Mouse (Mus musculus): ENCODE results near the gene Igsf3. TPM values are rescaled to one million over a fixed set of nuclear protein-coding genes. Genes with fewer than 3 reads are reported as not detected.
A peak's percentile ranks its signal among the peaks of the same experiment; 100 is the strongest.

Igsf3 gene
- polyA plus RNA-seq, 1 experiment, result 0.63 TPM

DNA sequence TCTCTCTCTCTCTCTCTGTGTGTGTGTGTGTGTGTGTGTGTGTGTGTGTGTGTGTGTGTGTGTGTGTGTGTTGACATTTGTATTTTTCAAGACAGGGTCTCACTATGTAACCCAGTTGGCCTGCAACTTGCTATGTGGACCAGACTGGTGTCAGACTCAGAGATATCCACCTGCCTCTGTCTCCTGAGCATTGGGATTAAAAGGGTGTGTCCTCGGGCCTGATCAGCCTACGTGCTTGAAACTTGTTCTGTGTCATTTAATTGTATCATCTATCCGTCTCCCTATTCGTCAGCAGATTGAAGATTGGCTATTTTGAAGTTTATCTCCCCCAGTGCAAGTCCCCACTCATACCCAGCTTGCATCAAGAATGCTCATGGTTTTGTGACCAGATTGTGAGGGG is 14.5 kb upstream of the Igsf3 start:
- no peak overlapping the region for H3K27ac ChIP-seq (replicated peaks; ENCODE audit: low read depth, low read length)
- no peak overlapping the region for H3K4me3 ChIP-seq (ENCODE audit: insufficient read depth, low read depth, low read length)
- no peaks in the 10 kb centered on the region for H3K4me1 ChIP-seq (ENCODE audit: control insufficient read depth, insufficient read depth, insufficient read length, low read length)

DNA sequence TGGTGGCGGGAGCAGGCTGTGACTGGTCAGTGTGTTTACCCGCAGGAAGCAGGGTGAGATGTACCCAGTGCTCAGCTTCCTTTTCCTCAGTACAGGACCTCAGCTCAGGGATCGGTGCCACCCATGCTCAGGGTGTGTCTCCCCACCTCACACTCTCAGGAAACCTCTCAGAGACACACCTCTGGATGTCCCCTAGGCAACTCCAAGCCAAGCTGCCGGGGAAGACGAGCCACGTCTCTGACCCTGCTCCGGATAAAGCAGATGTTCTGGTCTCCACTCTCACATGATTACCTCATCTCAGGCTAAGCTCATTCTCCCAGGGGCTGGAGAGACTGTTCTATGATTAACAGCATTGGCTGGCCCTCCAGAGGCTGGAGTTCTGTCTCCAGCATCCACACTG is 13.3 kb upstream of the Igsf3 start:
- Histone ChIP-seq H3K4me1 (ENCODE audit: control insufficient read depth, insufficient read depth, insufficient read length, low read length) (no peaks in the 10 kb centered on the region), H3K27ac (replicated peaks; ENCODE audit: low read depth, low read length) (no peak overlapping the region)

DNA sequence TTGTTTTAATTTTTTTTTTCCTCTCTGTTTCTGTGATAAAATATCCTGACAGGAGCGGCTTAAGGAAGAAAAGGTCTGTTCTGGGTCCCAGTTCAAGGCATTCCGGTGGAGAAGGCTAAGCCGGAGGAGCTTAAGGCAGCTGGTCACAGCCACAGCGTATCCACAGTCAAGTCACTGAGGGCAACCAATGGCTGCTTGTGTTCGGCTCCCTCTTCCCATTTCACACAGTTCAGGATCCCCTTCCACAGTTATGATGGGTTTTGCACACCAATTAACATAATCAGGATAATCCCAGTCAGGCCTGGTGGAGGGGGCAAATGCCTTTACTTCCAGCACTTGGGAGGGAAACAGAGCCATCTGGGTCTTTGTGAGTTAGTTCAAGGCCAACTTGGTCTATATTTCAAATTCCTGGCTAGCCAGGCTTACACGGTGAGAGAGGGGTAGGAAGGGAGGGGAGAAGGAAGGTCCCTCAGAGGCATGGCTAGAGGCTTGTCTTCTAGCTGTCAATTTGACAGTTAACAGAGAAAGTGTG is 11.7 kb upstream of the Igsf3 start:
- Histone ChIP-seq H3K4me1 (ENCODE audit: control insufficient read depth, insufficient read depth, insufficient read length, low read length) (no peaks in the 10 kb centered on the region), H3K4me3 (ENCODE audit: insufficient read depth, low read depth, low read length) (no peak overlapping the region), H3K27ac (replicated peaks; ENCODE audit: low read depth, low read length) (no peak overlapping the region)

More for the DNA sequence above, 13.3 kb upstream of the Igsf3 start:
- no peak overlapping the region for H3K4me3 ChIP-seq (ENCODE audit: insufficient read depth, low read depth, low read length)

DNA sequence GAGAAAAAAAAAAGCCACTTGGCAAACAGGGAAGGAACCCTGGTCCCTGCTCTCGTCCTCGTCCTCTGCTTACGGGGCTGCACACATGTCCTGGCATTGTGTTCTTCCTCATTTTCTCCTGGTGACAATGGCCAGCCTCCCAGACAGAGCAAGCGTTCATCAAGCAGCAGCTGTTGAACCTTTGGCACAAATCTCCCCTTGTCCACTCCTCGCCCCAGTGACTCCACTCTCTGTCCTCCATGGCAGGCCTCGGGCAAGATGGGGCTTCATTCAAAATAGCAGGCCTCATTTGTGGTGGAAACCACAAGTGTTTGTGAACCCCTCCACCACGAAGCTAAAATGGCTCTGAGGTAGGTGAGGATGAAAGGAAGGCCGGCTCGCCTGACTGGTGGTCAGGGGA is 11.0 kb upstream of the Igsf3 start:
- no peak overlapping the region for H3K27ac ChIP-seq (replicated peaks; ENCODE audit: low read depth, low read length)
- no peak overlapping the region for H3K4me3 ChIP-seq (ENCODE audit: insufficient read depth, low read depth, low read length)
- H3K4me1 ChIP-seq (ENCODE audit: control insufficient read depth, insufficient read depth, insufficient read length, low read length), result no peaks in the 10 kb centered on the region

DNA sequence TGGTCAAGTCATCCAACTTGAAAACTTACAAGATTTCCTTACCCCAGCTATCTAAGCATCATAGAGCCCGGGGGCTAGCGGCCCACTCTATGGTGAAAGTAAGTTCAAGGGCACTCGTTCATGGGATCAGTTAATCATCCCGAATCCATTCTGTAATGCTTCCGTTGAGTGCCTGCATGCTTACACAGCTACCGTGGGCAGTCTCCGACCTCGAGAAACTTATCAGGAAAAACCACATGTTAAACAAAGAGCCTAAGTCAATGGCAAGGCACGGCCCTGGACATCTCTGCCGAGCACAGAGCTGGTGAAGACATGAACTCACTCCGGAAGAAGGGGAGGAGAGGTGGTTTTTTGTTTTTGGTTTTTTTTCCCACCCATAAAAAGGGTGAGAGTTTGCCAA is 9.5 kb upstream of the Igsf3 start:
- Histone ChIP-seq H3K4me1 (ENCODE audit: control insufficient read depth, insufficient read depth, insufficient read length, low read length) (no peaks in the 10 kb centered on the region), H3K27ac (replicated peaks; ENCODE audit: low read depth, low read length) (no peak overlapping the region), H3K4me3 (ENCODE audit: insufficient read depth, low read depth, low read length) (no peak overlapping the region)

DNA sequence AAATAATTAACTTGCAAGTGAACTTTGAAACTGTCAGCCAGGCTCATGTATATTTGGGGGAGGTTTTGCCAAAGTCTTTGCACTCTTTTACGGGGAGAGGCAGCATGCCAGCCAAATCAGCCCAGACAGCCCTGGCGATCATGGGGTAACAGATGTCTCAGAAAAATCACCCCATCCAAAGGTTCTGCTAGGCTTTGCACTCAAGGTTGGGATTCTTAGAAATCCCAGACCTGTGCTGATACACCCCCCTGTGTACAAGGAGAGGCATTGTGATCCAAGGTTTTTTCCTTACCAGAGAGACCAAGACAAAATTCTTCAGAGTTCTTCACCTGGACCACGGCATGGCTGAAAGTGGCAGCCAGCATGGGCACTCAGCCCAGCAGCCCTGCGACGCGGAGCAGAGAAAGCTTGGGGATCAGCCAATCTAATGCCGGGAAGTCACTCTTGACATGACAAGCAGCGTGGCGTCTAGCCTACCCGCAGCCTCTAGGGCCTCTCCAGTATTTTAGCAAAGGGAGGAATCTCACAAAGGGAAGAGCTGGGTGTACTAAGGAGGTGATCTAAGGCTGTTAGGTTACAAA is 7.5 kb upstream of the Igsf3 start:
- H3K4me1 ChIP-seq (ENCODE audit: control insufficient read depth, insufficient read depth, insufficient read length, low read length), result no peaks in the 10 kb centered on the region
- no peak overlapping the region for H3K27ac ChIP-seq (replicated peaks; ENCODE audit: low read depth, low read length)
- H3K4me3 ChIP-seq (ENCODE audit: insufficient read depth, low read depth, low read length), result no peak overlapping the region

DNA sequence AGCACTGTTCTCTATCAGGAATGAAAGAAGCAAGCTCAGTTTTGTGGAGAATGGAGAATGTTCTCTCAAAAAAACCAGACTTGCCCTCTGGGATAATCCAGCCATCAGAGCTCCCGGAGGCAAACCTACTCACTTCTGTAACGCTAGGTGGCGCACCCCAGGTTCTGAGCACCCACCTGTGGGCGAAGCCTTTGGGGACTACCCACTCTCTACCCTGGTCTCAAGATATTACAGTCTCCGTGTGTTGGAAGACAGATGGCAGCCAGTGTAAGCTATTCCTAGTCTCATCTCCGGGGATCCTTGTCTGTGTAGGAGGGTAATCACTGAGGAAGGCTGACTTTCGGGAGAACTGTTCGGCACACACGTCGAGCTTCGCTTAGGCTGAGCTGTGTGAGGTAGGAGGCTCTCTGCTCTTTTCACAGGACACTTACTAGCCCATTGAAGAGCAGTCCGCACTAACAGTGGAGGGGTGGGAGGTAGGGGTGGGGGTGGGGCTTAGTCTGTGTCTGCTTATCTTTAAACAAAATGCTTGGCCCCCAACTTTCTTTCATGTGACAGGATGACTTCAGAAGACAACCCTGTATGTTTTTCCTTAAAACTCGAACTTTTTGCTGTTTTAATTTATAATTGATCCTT is 4.4 kb upstream of the Igsf3 start:
- H3K27ac ChIP-seq (replicated peaks; ENCODE audit: low read depth, low read length), result no peak overlapping the region
- H3K4me3 ChIP-seq (ENCODE audit: insufficient read depth, low read depth, low read length), result no peak overlapping the region
- H3K4me1 ChIP-seq (ENCODE audit: control insufficient read depth, insufficient read depth, insufficient read length, low read length), result no peaks in the 10 kb centered on the region; the same call in 1 of the 2 replicates

DNA sequence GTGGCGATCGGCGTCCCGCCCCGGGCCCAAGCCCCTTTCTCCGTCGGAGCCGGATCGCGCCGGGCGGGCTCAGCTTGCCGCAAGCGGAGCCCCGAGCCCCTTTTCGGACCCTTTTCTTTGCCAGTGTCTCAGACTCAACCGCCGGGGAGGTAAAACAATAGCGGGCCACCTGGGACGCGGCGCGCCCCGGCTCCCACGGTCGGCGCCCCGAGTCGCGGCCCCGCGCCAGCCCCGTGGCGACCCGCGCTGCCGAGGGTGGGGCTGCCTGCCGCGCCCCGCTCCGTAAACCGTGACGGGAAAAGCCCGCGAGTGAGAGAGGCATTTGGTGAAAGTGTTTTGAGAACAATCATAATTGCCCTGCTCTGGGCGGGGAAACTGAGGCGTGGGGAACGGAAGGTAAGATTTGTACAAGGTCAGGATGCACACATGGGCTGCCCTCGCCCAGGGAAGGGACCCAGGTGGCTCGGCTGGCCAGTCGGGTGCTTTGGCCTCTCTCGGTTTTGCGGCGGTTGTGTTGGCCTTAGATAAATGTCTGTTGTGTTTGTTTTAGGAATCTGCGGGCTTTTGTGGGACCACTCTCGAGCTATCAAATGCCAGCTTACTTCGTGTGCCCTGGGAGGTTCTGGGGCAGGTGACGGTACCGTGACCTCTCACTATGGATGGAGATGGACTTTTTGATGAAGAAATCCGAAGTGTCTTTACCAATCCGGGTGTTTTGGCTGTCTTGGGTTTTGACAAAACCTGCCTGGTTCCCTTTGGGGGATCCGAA is 557 bp downstream of the Igsf3 start:
- H3K27ac ChIP-seq (replicated peaks; ENCODE audit: low read depth, low read length), result no peak overlapping the region
- H3K4me1 ChIP-seq (ENCODE audit: control insufficient read depth, insufficient read depth, insufficient read length, low read length), result no peaks in the 10 kb centered on the region; the same call in 1 of the 2 replicates
- H3K4me3 ChIP-seq (ENCODE audit: insufficient read depth, low read depth, low read length), result peak overlapping the region; percentile 63

DNA sequence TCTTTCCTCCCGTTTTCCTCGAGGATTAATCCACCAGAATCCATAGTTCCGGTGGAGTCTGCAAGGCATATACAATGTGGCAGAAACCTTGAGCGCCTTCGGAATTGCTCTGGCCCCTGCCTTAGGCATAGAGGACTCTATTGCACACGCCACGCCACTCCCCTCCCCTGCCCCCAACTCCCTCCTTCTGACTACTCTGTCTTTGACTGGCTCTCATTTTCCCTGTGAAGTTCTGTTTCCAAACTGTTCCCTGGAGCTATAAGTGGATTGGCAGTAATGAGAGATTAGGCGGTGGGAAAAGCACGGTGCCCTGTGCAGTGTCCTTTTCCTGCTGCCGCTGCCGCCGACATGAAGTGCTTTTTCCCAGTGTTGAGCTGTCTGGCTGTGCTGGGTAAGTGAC is 1.2 kb downstream of the Igsf3 start:
- no peaks in the 10 kb centered on the region; the same call in 1 of the 2 replicates for H3K4me1 ChIP-seq (ENCODE audit: control insufficient read depth, insufficient read depth, insufficient read length, low read length)
- peak overlapping the region; percentile 63 for H3K4me3 ChIP-seq (ENCODE audit: insufficient read depth, low read depth, low read length)
- no peak overlapping the region for H3K27ac ChIP-seq (replicated peaks; ENCODE audit: low read depth, low read length)

DNA sequence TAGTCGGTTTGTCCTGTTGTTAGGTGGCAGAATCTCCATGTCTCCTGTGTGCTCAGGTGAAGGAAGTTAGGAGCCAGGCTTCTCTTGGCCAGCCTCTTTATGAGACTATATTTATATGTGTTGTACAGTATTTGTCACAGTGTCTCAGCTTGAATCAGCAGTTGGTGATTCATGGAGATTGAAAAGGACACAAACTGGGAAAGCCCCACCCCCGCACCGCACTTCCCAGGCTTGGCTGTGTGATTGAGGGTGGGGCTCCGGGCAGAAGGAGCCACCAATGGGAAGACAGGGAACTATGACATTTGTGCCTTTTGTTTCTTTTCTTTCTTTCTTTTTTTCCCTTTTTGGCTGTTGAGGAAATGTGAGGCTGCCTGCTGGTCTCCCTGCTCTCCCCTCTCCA is 2.9 kb downstream of the Igsf3 start:
- H3K4me3 ChIP-seq (ENCODE audit: insufficient read depth, low read depth, low read length), result no peak overlapping the region
- H3K27ac ChIP-seq (replicated peaks; ENCODE audit: low read depth, low read length), result no peak overlapping the region
- H3K4me1 ChIP-seq (ENCODE audit: control insufficient read depth, insufficient read depth, insufficient read length, low read length), result no peaks in the 10 kb centered on the region; the same call in 1 of the 2 replicates

DNA sequence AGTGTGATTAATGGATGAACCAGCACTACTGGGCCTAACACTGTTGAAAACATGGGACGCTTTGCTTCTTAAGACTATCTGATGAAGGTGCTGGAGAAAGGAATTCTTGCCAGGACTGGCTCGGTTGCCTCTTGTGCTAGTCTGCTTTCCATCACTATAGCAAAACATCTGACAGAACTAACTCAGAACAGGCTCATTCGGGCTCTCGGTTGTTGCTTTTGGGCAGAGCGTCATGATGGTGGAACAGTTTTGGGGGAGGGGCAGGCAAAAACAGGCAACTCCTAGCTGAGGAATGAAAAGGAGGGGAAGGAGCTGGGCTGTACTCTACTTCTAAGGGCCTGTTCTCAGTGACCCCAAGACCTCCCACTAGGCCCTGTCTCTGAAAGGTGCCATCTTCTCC is 4.8 kb downstream of the Igsf3 start:
- H3K4me3 ChIP-seq (ENCODE audit: insufficient read depth, low read depth, low read length), result no peak overlapping the region
- no peak overlapping the region for H3K27ac ChIP-seq (replicated peaks; ENCODE audit: low read depth, low read length)
- no peaks in the 10 kb centered on the region; the same call in 1 of the 2 replicates for H3K4me1 ChIP-seq (ENCODE audit: control insufficient read depth, insufficient read depth, insufficient read length, low read length)

DNA sequence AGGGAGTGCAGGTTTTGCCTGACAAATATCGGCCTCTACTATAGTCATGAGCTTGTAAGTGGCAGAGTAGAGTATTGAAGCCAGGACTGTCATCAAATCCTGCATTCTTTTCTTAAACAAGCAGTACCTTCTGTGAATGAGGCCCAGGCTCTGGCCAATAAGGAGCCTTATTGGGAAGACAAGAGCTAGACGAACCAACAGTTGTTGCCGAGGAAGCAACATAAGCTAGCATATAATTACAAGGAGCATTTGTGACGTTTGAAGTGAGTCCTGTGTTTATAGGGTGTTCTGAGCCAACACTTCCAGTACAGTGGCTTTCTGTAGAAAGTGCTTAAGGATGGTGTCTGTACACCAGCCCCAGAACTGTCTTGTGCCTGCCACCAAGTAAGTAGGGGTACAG is 5.9 kb downstream of the Igsf3 start:
- H3K4me1 ChIP-seq (ENCODE audit: control insufficient read depth, insufficient read depth, insufficient read length, low read length), result no peaks in the 10 kb centered on the region
- no peak overlapping the region for H3K27ac ChIP-seq (replicated peaks; ENCODE audit: low read depth, low read length)
- H3K4me3 ChIP-seq (ENCODE audit: insufficient read depth, low read depth, low read length), result no peak overlapping the region

DNA sequence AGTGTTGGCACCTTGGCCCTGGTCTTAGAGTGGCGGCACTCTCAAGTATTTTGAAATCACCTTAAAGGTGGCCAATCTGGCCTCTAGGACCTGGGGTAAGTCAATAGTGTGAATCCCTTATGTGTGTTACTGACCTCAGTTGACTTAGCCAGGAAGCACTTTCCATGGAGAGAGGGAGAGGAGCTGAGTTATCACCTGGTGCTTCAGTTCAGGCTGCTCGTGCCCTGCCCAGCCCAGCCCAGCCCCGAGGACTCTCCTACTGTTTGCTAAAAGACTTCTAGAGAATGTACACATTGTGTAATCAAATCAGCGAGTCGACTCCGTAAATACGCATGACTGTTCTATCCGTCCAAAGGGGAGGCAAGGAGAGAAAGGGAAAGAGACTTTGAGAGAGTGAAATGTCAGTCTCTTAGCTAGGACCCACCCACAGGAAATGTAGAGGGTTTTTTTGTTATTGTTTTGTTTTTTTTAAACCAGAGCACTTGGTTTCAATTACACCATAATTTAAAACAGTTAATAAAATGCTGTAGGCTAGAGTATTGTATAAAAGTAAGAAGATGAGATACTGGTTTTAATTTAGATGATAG is 9.6 kb downstream of the Igsf3 start:
- H3K4me3 ChIP-seq (ENCODE audit: insufficient read depth, low read depth, low read length), result no peak overlapping the region
- no peaks in the 10 kb centered on the region for H3K4me1 ChIP-seq (ENCODE audit: control insufficient read depth, insufficient read depth, insufficient read length, low read length)
- H3K27ac ChIP-seq (replicated peaks; ENCODE audit: low read depth, low read length), result no peak overlapping the region

DNA sequence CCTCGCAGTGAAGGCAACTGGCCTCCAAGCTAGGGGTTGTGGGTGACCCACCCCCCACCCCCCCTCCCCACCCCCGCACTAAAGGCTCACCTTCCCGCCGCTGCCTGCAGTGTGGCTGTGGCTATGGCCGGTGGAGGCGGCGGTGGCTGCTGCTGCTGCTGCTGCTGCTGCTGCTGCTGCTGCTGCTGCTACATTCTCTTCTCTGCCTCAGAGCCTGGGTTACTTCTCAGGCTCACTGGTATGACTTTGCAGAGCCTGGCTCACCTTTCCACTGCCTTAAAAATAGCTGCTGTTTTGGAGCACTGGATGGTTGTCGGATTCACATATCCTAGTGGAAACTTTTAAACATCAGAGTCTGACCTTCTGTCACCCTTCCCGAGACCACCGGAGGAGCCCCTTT is 11.0 kb downstream of the Igsf3 start:
- Histone ChIP-seq H3K4me1 (ENCODE audit: control insufficient read depth, insufficient read depth, insufficient read length, low read length) (no peaks in the 10 kb centered on the region), H3K4me3 (ENCODE audit: insufficient read depth, low read depth, low read length) (no peak overlapping the region), H3K27ac (replicated peaks; ENCODE audit: low read depth, low read length) (no peak overlapping the region)

DNA sequence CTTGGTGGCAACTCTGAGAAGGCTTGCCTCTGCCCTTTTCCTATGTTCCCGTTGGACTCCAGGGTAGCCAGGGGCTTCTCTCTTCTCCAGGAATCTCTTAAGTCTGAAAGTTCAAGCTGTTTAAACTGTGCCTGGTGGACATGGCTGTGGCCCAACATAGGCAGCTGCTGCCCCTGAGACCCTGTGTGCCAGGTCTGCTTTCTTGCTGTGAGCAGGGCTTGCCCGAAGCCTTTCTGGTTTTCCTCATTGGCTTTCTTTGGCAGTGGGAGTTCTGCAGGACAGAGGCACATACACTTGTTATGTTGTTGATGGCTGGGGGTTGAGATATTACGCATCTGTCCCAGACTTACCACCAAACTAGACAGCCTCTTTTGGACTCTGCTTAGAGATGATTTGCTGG is 12.7 kb downstream of the Igsf3 start:
- H3K4me3 ChIP-seq (ENCODE audit: insufficient read depth, low read depth, low read length), result no peak overlapping the region
- no peaks in the 10 kb centered on the region for H3K4me1 ChIP-seq (ENCODE audit: control insufficient read depth, insufficient read depth, insufficient read length, low read length)
- H3K27ac ChIP-seq (replicated peaks; ENCODE audit: low read depth, low read length), result no peak overlapping the region
